ENCODE assay signal across 10 mouse cellular contexts in genomic region chr6:30616491-30616941, GRCm38 (mm10). TPM values are rescaled to one million over a fixed set of nuclear protein-coding genes. Genes with fewer than 3 reads are reported as not detected.
DNase-seq lines count a peak whose midpoint lies in the region; ATAC-seq and TF ChIP-seq lines count a peak whose summit lies in the region.
"Had no signal": no experiment of that assay in that cellular context is flagged by ENCODE, and none has a peak within 500 bp of the region (broad histone marks: within the 10 kb centered on the region; RNA-seq: fewer than 3 reads in every experiment).

No protein-coding gene starts in this region.

- H3K27ac ChIP-seq in liver, embryonic 11.5 days (ENCODE audit: low read depth, low read length), result no peak overlapping the region; the same call in 1 of the 2 replicates
- peak overlapping the region; percentile 86 for H3K27ac ChIP-seq in forebrain, embryonic 11.5 days (ENCODE audit: low read depth, low read length)
- H3K27ac ChIP-seq in limb, embryonic 14.5 days (replicated peaks; ENCODE audit: low read depth, low read length), result peak overlapping the region; percentile 74

- TF ChIP-seq POLR2A in limb, embryonic 14.5 days (IDR thresholded peaks at IDR 0.05; ENCODE audit: borderline replicate concordance, extremely low read depth, insufficient read depth, insufficient read length), result no peak

- no peak for DNase-seq in liver, embryonic 11.5 days (ENCODE audit: low spot score)
- no peak for DNase-seq in liver
- DNase-seq in forebrain, embryonic 11.5 days (ENCODE audit: low spot score), result peak; percentile 78
- no peak for DNase-seq in limb, embryonic 14.5 days (ENCODE audit: low spot score)
- DNase-seq in retina, postnatal 1 day, result peak; percentile 51
- no peak for DNase-seq in right cerebral cortex, postnatal 10 days (ENCODE audit: low spot score in 2 of 2)
- DNase-seq in natural killer cell, adult 2 months (ENCODE audit: low spot score in 2 of 2), result no peak
- DNase-seq in spleen, postnatal 14 days (ENCODE audit: low spot score in 2 of 2), result no peak
- DNase-seq: cerebellum, adult 18-20 months had no signal

- ATAC-seq in liver, embryonic 11.5 days (replicated peaks; ENCODE audit: low FRiP score), result no peak
- ATAC-seq in forebrain, embryonic 11.5 days (replicated peaks; ENCODE audit: low FRiP score), result peak; percentile 74
- ATAC-seq in limb, embryonic 14.5 days (ENCODE audit: low FRiP score, low read depth), result peak; percentile 62

- H3K4me2 ChIP-seq in liver, embryonic 11.5 days, result peak overlapping the region; percentile 33; the same call in 1 of the 2 replicates
- H3K4me2 ChIP-seq in forebrain, embryonic 11.5 days (ENCODE audit: low read depth, low read length, severe bottlenecking), result peak overlapping the region; percentile 26
- H3K4me2 ChIP-seq in limb, embryonic 14.5 days (replicated peaks; ENCODE audit: low read depth, low read length, severe bottlenecking), result peak overlapping the region; percentile 40; the same call in 1 of the 2 replicates

- H3K27me3 ChIP-seq in liver, embryonic 11.5 days (replicated peaks; ENCODE audit: control insufficient read depth, insufficient read depth, low read length), result peaks cover 40% of the 10 kb centered on the region
- no peaks in the 10 kb centered on the region for H3K27me3 ChIP-seq in forebrain, embryonic 11.5 days (ENCODE audit: control insufficient read depth, insufficient read depth, low read length)
- no peaks in the 10 kb centered on the region for H3K27me3 ChIP-seq in limb, embryonic 14.5 days (ENCODE audit: control insufficient read depth, insufficient read depth, low read length)

- no peaks in the 10 kb centered on the region for H3K9me3 ChIP-seq in liver, embryonic 11.5 days (ENCODE audit: control insufficient read depth, low read length)
- no peaks in the 10 kb centered on the region for H3K9me3 ChIP-seq in forebrain, embryonic 11.5 days (ENCODE audit: control insufficient read depth, low read length)
- H3K9me3 ChIP-seq in limb, embryonic 14.5 days (ENCODE audit: control insufficient read depth, low read length), result no peaks in the 10 kb centered on the region
- H3K9me3 ChIP-seq: G1E had no signal

- WGBS in liver, embryonic 11.5 days, result 7% methylated on average over 8 of the region's 8 CpGs
- under 1% methylated on average over 8 of the region's 8 CpGs for WGBS in forebrain, embryonic 11.5 days
- 5% methylated on average over 8 of the region's 8 CpGs for WGBS in limb, embryonic 14.5 days

- H3K36me3 ChIP-seq in liver, embryonic 11.5 days (ENCODE audit: control insufficient read depth, insufficient read depth, low read length), result no peaks in the 10 kb centered on the region
- no peaks in the 10 kb centered on the region for H3K36me3 ChIP-seq in forebrain, embryonic 11.5 days (ENCODE audit: control insufficient read depth, insufficient read depth, low read length)
- no peaks in the 10 kb centered on the region for H3K36me3 ChIP-seq in limb, embryonic 14.5 days (ENCODE audit: control insufficient read depth, insufficient read depth, low read length)
- H3K36me3 ChIP-seq: G1E had no signal

- H3K9ac ChIP-seq in liver, embryonic 11.5 days (ENCODE audit: low read depth, low read length), result no peak overlapping the region
- H3K9ac ChIP-seq in forebrain, embryonic 11.5 days (ENCODE audit: low read length), result peak overlapping the region; percentile 32; the same call in 1 of the 2 replicates
- no peak overlapping the region; the same call in 1 of the 2 replicates for H3K9ac ChIP-seq in limb, embryonic 14.5 days (ENCODE audit: low read depth, low read length, severe bottlenecking)

- H3K4me1 ChIP-seq in liver, embryonic 11.5 days (replicated peaks; ENCODE audit: control insufficient read depth, insufficient read depth, low read length), result peaks cover 16% of the 10 kb centered on the region
- H3K4me1 ChIP-seq in forebrain, embryonic 11.5 days (replicated peaks; ENCODE audit: control insufficient read depth, insufficient read depth, low read length), result peaks cover 35% of the 10 kb centered on the region
- peaks cover 40% of the 10 kb centered on the region for H3K4me1 ChIP-seq in limb, embryonic 14.5 days (ENCODE audit: control insufficient read depth, insufficient read depth, low read length)

- no peak overlapping the region for H3K4me3 ChIP-seq in liver, embryonic 11.5 days (ENCODE audit: low read depth, low read length)
- no peak overlapping the region for H3K4me3 ChIP-seq in forebrain, embryonic 11.5 days (ENCODE audit: low read depth, low read length)
- H3K4me3 ChIP-seq in limb, embryonic 14.5 days (replicated peaks; ENCODE audit: low read length), result no peak overlapping the region

RNA-seq across cellular contexts. Expression of gene Cpa5, which starts 5.7 kb away (rescaled TPM):
- 0.14 TPM in 1 of 2 replicates, not detected in the other for polyA plus RNA-seq in liver, embryonic 11.5 days (2014; fragmentation: Nextera tagmentation; extraction: Ambion mirVana)
- 0.15 and 0.72 TPM in 2 replicates for polyA plus RNA-seq in forebrain, embryonic 11.5 days (2014; fragmentation: Nextera tagmentation; extraction: Ambion mirVana)
- 0.81 and 0.87 TPM in 2 replicates for polyA plus RNA-seq in limb, embryonic 14.5 days (2012; rRNA removed)
- polyA plus RNA-seq in limb, embryonic 14.5 days (2014; fragmentation: Nextera tagmentation; extraction: Ambion mirVana), result 0.57 and 0.99 TPM in 2 replicates
- polyA plus RNA-seq: G1E had no signal

RNA-seq across cellular contexts. Expression of gene Cpa1, which starts 22.5 kb away (rescaled TPM):
- polyA plus RNA-seq in liver, embryonic 11.5 days (2014; fragmentation: Nextera tagmentation; extraction: Ambion mirVana), result 0.69 and 1.0 TPM in 2 replicates
- polyA plus RNA-seq in forebrain, embryonic 11.5 days (2014; fragmentation: Nextera tagmentation; extraction: Ambion mirVana), result 0.16 TPM in 1 of 2 replicates, not detected in the other
- 1.4 and 2.8 TPM in 2 replicates for polyA plus RNA-seq in limb, embryonic 14.5 days (2012; rRNA removed)
- polyA plus RNA-seq in limb, embryonic 14.5 days (2014; fragmentation: Nextera tagmentation; extraction: Ambion mirVana), result 1.1 and 1.3 TPM in 2 replicates
- polyA plus RNA-seq: G1E had no signal

RNA-seq across cellular contexts. Expression of gene Cpa4, which starts 48.3 kb away (rescaled TPM):
- 0.44 and 0.45 TPM in 2 replicates for polyA plus RNA-seq in liver, embryonic 11.5 days (2014; fragmentation: Nextera tagmentation; extraction: Ambion mirVana)
- 5.4 and 5.6 TPM in 2 replicates for polyA plus RNA-seq in forebrain, embryonic 11.5 days (2014; fragmentation: Nextera tagmentation; extraction: Ambion mirVana)
- polyA plus RNA-seq in limb, embryonic 14.5 days (2012; rRNA removed), result 4.4 and 5.4 TPM in 2 replicates
- 1.9 and 2.1 TPM in 2 replicates for polyA plus RNA-seq in limb, embryonic 14.5 days (2014; fragmentation: Nextera tagmentation; extraction: Ambion mirVana)
- polyA plus RNA-seq: G1E had no signal

Comparison
In these comparisons a context has a peak if more than half of its experiments do, and no peak if none do; other contexts are left out.
1. DNase-seq: peak in forebrain, embryonic 11.5 days (single experiment) and retina, postnatal 1 day (single experiment); none in liver, embryonic 11.5 days (single experiment), liver (single experiment), limb, embryonic 14.5 days (single experiment), right cerebral cortex, postnatal 10 days (0 of 2), natural killer cell, adult 2 months (0 of 2) and spleen, postnatal 14 days (0 of 2).
2. Peak in every context shown above with its lines, with median percentiles within 50 percentile points of each other: H3K4me2 ChIP-seq.